Mouse (Mus musculus) MEL (cell line): Measurements from ENCODE around the gene Cep152.

Experiments used
- BHLHE40 ChIP-seq: IDR thresholded peaks from 2 replicates; pipeline ENCODE4 v1.6.1; 2012; ENCODE audit warnings: low read depth, mild to moderate bottlenecking, inconsistent platforms, low read length, improper control_type of control experiment, borderline replicate concordance
- CTCF ChIP-seq, 3 experiments: IDR thresholded peaks in 2 of 3; conservative IDR thresholded peaks in 1 of 3; 2 replicates each; pipeline ENCODE4 v1.5.1; 2011 to 2012; ENCODE audit warnings: low read length in 3 of 3, low read depth in 2 of 3, mild to moderate bottlenecking in 2 of 3, improper control_type of control experiment in 1 of 3, inconsistent platforms in 1 of 3, mixed read lengths in 1 of 3, moderate library complexity in 1 of 3; ENCODE audit not compliant: control insufficient read depth in 1 of 3, insufficient read depth in 1 of 3, poor library complexity in 1 of 3, severe bottlenecking in 1 of 3
- MAFK ChIP-seq: IDR thresholded peaks from 2 replicates; pipeline ENCODE4 v1.6.1; 2011; ENCODE audit warnings: low read depth, mild to moderate bottlenecking, low read length, improper control_type of control experiment, borderline replicate concordance
- MAZ ChIP-seq: IDR thresholded peaks from 2 replicates; pipeline ENCODE4 v1.6.1; 2012; ENCODE audit warnings: low read depth, mild to moderate bottlenecking, inconsistent platforms, low read length, improper control_type of control experiment
- NELFE ChIP-seq: IDR thresholded peaks from 2 replicates; pipeline ENCODE4 v1.6.1; 2011; ENCODE audit warnings: low read depth, low read length, improper control_type of control experiment
- POLR2A ChIP-seq, 2 experiments: IDR thresholded peaks; 2 replicates each; pipeline ENCODE4 v1.6.1; 2011 to 2012; ENCODE audit warnings: low read length in 2 of 2, mild to moderate bottlenecking in 2 of 2, control low read depth in 1 of 2, improper control_type of control experiment in 1 of 2, low read depth in 1 of 2, moderate library complexity in 1 of 2; ENCODE audit not compliant: control insufficient read depth in 1 of 2, insufficient read depth in 1 of 2, poor library complexity in 1 of 2
- SIN3A ChIP-seq: IDR thresholded peaks from 2 replicates; pipeline ENCODE4 v1.6.1; 2012; ENCODE audit warnings: low read length, improper control_type of control experiment, inconsistent platforms
- TAL1 ChIP-seq: IDR thresholded peaks from 2 replicates; pipeline ENCODE4 v1.6.1; 2012; ENCODE audit warnings: mild to moderate bottlenecking, inconsistent platforms, low read length, moderate library complexity, mixed read lengths
- TBP ChIP-seq: IDR thresholded peaks from 2 replicates; pipeline ENCODE4 v1.8.0; 2011; ENCODE audit warnings: low read depth, low read length, improper control_type of control experiment
- UBTF ChIP-seq: IDR thresholded peaks from 2 replicates; pipeline ENCODE4 v1.6.1; 2012; ENCODE audit warnings: low read depth, mild to moderate bottlenecking, inconsistent platforms, low read length, improper control_type of control experiment, moderate library complexity, borderline replicate concordance; ENCODE audit not compliant: insufficient read depth

DNA sequence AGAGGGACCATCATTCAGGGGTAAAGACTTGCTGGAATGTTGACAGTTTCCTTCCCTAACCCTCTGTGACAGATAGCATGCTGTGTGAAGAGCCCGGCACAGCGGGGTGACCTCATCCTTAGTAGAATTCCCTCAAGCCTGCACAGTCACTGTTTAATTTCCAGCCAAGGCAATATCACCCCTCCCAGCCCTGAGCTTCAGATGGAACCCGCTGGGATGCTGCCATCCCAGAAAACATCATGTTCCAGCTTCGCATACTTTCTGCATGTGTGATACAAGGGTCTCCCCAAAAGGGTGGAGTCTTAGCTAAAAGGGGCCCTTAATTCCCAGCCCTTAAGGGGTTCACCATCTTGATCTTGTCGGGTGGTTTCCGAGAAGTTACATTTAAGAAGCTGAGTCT, 94.2 kb downstream of the Cep152 start:
- TF ChIP-seq UBTF = no peak
- no peak for TF ChIP-seq CTCF (IDR thresholded peaks at IDR 0.05 in 2 of 3, conservative IDR thresholded peaks at IDR 0.05 in 1 of 3; ENCODE audit: control insufficient read depth in 1 of 3, insufficient read depth in 1 of 3, low read depth in 2 of 3, low read length in 3 of 3, poor library complexity in 1 of 3, severe bottlenecking in 1 of 3)
- TF ChIP-seq NELFE = no peak
- no peak for TF ChIP-seq MAFK
- no peak for TF ChIP-seq SIN3A
- no peak for TF ChIP-seq BHLHE40
- TF ChIP-seq MAZ = no peak
- no peak for TF ChIP-seq TAL1
- no peak for TF ChIP-seq TBP
- no peak for TF ChIP-seq POLR2A (IDR thresholded peaks at IDR 0.05; ENCODE audit: control insufficient read depth in 1 of 2, insufficient read depth in 1 of 2, low read depth in 1 of 2, low read length in 2 of 2, poor library complexity in 1 of 2)
